Mouse (Mus musculus) WW6 (cell line): ENCODE measurements around the gene Slc7a10.

Experiments used
- DNase-seq: peaks from one replicate; pipeline ENCODE4 v3.0.0-alpha.2; 2013; ENCODE audit warnings: low read depth, low spot score

Slc7a10 gene

GRCm38 (mm10) chr7:35185889-35186569 lies at the start of gene Slc7a10:
Gene Slc7a10, plus strand, starts transcription at chr7:35186385.
- no peak for DNase-seq

DNA sequence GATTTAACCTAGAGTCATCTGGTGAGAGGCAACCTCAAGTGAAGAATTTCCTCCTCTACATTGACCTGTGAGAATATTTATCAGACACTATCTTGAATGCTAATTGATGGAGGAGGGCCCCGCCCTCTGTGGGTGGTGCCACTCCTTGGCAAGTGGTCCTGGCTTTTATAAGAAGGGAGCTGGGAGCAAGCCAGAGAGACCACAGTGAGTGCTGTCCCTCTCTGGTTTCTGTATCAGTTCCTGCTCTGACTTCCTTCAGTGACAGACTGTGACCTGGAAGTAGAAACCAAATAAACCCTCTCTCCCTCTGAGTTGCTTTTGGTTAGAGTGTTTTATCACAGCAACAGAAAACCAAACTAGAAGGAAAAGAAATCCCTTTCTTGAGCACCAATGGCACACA lies 48.7 kb upstream of the Slc7a10 start:
- DNase-seq, result no peak

GRCm38 (mm10) chr7:35138481-35138880 lies 47.7 kb upstream of the Slc7a10 start:
- DNase-seq, result no peak

GRCm38 (mm10) chr7:35139880-35140279 lies 46.3 kb upstream of the Slc7a10 start:
- DNase-seq, result no peak

- DNase-seq, result no peak
Observed at GRCm38 (mm10) chr7:35141519-35141918, 44.7 kb upstream of the Slc7a10 start.

- no peak for DNase-seq
Observed at GRCm38 (mm10) chr7:35142522-35142921, 43.7 kb upstream of the Slc7a10 start.

DNA sequence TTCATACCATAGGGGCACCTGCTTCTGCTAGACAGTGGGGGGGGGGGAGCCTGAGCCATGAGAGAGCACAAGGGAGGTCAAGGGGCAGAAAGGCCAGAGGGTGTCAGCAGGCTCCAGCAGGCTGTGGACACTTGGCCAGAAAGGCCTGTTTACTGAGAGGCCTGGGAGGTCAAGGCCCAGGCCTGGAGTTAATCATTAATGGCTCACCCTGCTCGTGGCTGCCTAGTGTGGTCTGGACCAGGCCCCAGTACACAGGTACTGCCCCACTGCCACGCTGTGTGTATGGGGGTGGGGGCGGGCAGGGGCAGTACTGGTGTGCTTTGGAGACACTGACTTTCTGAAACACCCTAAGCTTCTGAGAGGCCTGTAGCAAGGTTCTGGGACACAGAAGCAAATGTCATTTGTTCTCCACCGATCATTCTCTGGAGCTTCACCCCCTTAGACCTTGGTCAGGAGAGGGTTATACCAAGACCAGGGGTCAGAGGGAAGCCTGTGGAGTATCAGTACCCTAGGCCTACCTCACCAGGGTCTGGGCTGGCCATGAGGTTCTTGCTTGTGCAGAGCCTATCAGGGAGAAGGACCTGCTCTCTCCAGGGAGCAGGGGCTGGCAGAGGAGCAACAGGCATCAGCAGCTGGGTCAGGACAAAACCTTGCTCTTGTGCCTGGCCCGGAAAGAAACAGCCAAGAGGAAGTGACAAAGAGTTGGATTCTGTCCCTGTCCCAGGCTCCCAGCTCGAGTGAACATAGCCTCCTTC lies 42.1 kb upstream of the Slc7a10 start:
- DNase-seq, result no peak

DNA sequence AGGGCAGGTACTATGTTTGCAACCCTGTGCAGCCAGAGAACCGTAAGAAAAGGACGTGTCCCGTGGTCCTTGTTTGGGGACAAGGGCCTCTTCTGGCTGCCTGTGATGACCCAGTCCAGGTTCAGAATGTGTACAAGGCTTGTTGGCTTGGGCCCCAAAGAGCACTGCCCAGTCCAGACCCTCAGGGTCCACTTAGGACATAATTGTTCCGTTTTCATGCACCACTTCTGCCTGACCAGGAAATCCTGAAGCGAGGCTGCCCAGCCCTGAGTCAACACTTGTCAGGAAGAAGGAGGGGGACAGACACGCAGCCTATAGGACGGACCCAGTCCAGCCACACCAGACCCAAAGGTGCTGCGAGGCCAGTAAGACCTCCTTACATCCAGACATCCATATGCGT lies 41.1 kb upstream of the Slc7a10 start:
- DNase-seq, result no peak

- no peak for DNase-seq
Observed at GRCm38 (mm10) chr7:35146269-35146668, 39.9 kb upstream of the Slc7a10 start.

GRCm38 (mm10) chr7:35149616-35150433 lies 36.4 kb upstream of the Slc7a10 start:
- no peak for DNase-seq

DNA sequence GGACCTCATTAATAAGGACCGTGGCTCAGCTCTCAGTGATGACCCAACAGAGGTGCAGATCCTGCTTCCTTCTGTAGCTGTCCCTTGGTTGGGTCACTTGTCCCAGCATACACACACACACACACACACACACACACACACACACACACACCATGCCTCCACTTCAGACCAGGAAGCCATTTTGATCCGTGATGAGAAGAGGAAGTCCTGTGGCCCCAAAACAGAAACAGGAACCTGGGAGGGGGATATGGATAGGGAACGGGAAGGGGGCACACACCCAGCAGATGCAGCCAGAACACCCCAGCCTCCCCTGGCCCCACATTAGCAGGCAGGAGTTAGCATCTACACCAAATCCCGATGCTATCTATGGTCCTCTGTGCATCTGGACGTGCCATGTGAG lies 35.3 kb upstream of the Slc7a10 start:
- DNase-seq, result no peak

DNA sequence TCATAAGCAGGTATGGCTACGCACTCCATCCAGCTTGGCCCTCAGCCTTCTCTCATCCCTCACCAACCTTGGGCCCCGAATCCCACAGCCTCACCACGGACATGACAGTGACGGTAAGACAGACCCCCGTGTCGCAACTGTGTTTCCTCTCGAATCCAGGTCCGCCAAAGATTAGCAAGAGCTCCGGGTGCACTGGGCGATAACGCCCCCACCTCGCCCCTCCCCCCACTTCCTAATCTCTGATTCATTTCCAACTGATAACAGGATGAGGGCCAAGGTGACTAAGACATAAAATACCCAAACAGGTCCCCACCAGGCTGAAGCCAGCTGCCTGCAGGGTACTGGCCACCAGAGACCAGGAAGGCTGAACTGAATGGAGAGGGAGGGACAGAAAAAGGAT lies 31.7 kb upstream of the Slc7a10 start:
- DNase-seq, result no peak

DNA sequence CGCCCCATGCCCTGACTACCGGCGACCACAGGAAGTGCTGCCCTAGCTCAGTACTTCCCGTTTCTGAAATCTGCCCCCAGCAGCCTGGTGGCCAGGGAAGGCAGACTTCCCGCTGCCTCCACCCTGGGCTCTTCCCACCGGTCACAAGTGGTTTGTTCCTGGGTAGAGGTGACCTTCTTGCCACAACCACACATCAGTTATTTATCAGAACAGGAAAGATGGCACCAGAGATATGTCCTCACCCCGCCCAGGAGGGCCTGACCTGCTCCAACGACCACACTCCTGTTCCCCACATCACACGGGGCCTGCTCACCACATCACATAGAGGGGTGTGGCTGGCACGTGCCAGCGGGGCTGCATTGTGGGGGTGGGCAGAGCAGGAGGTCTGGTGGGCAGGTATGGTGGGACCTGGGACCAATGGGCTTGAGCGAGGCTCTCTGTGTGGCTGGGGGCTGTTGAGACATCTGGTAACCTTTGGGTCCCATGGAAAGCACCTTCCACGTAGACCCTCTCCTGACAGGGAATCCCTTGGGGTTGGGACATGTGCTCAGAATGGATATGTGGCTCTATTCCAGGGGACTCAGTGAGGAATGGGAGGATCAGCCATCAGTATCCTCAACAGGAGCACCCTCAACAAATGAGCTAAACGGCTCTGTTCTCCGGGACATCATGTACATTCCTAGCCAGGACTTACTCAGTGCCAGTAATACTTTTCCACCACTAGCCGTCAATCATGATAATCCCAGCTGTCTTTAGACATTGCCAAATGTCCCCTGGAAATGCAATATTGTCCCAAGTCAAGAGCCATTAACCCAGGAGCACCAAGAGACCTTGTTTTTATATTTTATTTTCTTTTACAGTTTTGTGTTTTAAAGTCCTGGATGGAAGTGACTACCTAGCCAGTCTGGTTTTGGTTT lies 29.4 kb upstream of the Slc7a10 start:
- DNase-seq, result no peak

- no peak for DNase-seq
Observed at GRCm38 (mm10) chr7:35157512-35157911, 28.7 kb upstream of the Slc7a10 start.

GRCm38 (mm10) chr7:35162443-35162842 lies 23.7 kb upstream of the Slc7a10 start:
- DNase-seq, result no peak

DNA sequence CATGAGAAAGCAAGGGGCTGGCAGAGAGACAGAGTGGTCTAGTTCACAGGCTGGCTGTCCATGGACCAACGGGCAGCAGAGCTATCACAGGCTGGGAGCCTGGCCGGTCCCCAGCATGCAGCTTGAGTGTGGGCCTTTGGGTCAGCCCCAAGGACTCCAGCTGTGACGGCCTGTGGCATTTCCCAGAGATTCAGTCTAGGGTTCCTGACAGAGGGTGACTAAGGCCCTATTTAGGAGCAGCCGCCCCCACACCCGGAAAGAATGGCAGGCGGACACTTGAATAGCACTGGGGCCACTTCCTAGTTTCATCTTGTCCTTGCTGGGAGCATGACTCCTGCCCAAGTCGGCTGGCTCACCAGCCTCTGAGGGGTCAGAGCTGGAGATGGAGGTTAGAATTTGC lies 22.6 kb upstream of the Slc7a10 start:
- DNase-seq, result no peak

DNA sequence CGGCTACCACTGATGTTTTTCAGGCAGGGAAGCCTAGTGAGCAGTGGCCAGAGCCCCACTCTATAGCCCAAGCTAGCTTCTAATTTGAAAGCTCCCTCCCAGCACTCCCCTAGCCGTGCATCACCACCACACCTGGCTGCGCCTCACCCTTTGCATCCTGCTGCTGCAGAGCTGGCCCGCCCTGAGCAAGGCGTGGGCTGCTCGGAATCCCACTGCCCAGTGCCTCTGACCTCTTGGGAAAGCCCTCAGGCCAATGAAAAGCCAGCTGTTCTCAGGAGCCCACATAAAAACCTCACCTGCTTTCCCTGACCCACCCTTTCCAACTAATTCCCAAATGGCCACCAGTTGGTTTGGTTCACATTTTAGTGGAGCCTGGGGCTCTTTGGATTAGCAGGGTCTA lies 22.1 kb upstream of the Slc7a10 start:
- DNase-seq, result no peak

- DNase-seq, result no peak
Observed at GRCm38 (mm10) chr7:35166988-35167387, 19.2 kb upstream of the Slc7a10 start.

- DNase-seq, result no peak
Observed at GRCm38 (mm10) chr7:35167925-35168324, 18.3 kb upstream of the Slc7a10 start.

DNA sequence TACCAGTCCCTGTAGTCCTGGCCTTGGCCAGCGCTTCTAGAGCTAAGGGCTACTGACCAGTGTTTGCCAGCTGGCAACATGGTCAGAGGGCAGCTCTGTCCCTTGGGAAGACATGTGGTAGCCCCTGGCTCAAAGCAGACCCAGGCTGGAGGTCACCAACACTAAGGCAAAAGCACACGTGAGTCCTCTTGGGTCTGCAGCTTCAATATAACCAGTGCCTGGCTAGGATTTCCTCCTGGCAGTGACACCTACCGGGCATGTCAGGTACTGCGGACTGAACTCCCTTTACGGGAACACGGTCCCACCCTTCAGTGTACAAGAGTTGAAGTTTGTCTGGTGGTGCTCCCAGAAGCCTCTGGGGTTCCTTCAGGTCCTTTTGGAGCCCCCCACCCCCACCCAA lies 16.8 kb upstream of the Slc7a10 start:
- DNase-seq, result peak; percentile 61

- peak; percentile 69 for DNase-seq
Observed at GRCm38 (mm10) chr7:35171867-35172382, 14.3 kb upstream of the Slc7a10 start.
